Mouse (Mus musculus) ZHBTc4 (cell line): Measurements from ENCODE around the gene Erich4.
"Not testable (repeated sequence)": the region's sequence is repeated elsewhere in the genome, so short reads cannot be mapped to it uniquely, and the experiment has no call there.

ENCODE experiments used
- DNase-seq: peaks from one replicate; pipeline ENCODE4 v3.0.0-alpha.2; 2011; ENCODE audit warnings: low read depth, low spot score

Erich4 gene

DNA sequence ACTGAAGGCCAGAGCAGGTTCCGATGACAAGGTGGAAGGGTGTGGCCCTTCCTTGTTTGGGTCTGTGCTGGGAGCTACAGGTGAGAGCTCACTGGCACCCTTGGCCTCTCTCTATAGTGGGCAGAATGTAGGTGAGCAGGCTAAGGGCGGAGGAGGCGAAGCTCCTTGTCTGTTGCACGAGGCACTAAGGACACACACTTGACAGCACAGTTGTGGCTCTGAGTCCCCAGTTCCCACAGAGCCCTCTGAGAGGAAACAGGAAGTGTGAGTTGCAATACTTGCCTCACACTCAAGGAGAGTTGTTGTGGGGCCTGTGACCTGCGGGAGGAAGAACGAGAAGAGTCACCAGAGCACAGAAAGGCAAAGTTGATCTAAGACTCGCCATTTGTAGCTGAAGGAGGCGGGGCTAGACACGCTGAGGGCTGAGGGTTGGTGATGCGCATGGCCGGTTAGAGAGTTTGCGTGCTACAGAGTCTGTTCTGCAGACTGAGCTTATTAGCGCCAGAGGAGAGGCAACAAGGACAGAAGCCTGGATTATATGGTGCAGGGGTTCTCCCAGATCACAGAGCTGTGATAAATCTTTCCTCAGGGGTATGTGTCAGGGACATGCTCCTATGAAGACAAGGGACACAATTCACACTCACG lies 38.8 kb downstream of the Erich4 start:
- DNase-seq: not testable (repeated sequence)

DNA sequence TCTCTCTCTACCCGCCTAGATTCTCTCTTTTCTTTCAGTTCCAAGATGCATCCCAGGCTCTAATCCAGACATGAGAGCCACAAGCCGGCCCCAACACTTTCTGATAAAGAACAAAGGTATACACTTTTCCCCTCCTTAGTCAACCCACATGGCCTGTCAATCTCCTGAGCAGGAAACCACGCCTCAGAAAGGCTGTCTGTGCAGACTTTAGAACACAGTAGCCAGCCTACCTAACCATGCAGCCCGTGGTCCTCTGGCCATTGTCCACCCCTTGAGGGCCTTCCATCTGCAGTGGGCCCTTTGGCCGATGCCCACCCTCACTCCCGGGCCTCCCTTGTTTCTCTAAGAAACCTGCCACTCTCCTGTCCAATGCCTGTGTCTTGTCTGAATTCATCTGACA lies 39.4 kb downstream of the Erich4 start:
- not testable (repeated sequence) for DNase-seq

DNA sequence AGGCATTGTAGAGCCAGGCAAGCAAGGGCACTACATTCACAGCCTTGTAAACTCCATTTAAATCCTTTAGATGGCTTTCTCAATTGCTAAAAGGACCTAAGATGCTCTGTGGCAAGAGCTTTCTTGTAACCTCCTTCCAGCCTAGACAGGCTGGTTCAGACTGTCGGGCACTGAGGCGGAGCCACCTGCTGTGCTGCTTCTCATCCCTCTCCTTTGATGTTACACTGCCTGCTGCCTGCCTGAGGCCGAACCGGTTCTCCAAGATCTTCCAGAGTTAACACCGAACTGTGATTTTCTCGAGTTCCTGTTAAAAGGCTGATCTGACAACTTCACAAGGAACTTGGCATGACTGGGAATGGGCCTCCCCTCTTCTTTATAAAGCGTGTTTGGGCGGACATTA lies 39.8 kb downstream of the Erich4 start:
- DNase-seq: no peak

GRCm38 (mm10) chr7:25575105-25575504 lies 40.6 kb downstream of the Erich4 start:
- DNase-seq: no peak

- not testable (repeated sequence) for DNase-seq
These were observed 41.9 kb downstream of the Erich4 start for GRCm38 (mm10) chr7:25573806-25574205.

DNA sequence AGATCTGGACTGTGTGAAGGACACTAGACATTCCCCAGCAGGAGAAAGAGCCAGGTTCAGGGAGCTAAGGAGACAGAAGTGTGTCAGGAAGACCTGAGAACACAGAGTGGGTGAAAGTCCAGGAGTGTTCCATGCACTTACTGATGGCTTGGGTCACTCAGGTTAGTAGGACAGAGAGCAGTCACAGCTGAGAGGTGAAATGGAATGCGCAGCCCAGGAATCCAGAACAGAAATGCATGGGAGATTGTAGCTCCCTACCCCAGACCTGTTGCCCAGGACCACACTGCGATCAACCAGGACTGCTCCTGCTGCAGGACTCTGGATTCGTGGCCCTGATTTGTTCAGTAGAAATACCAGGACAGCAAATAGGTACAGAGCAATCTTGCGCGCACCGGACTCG lies 47.0 kb downstream of the Erich4 start:
- no peak for DNase-seq
